Mouse (Mus musculus) ES-Bruce4 (cell line): ENCODE results near the gene Dctn2. TPM values are rescaled to one million over a fixed set of nuclear protein-coding genes. Genes with fewer than 3 reads are reported as not detected.

Experiments
- H3K27ac ChIP-seq: 2 replicates; pipeline ENCODE4 v1.5.1; 2012; ENCODE audit warnings: low read length, inconsistent platforms; ENCODE audit not compliant: insufficient read depth
- H3K27me3 ChIP-seq: 2 replicates; pipeline ENCODE4 v1.6.1; 2012; ENCODE audit warnings: mild to moderate bottlenecking, low read length, inconsistent platforms; ENCODE audit not compliant: control insufficient read depth, poor library complexity, insufficient read depth, severe bottlenecking
- H3K36me3 ChIP-seq: 2 replicates; pipeline ENCODE4 v1.6.1; 2012; ENCODE audit warnings: inconsistent platforms, mild to moderate bottlenecking, low read length, moderate library complexity; ENCODE audit not compliant: control insufficient read depth, poor library complexity, insufficient read depth, severe bottlenecking
- H3K4me1 ChIP-seq: one replicate; pipeline ENCODE4 v1.8.1; 2011; ENCODE audit warnings: low read length; ENCODE audit not compliant: control insufficient read depth, insufficient read depth
- H3K4me3 ChIP-seq: 2 replicates; pipeline ENCODE4 v1.5.1; 2011; ENCODE audit warnings: low read depth, mild to moderate bottlenecking, low read length
- H3K9ac ChIP-seq: 2 replicates; pipeline ENCODE4 v1.6.1; 2012; ENCODE audit warnings: low read depth, mild to moderate bottlenecking, inconsistent platforms; ENCODE audit not compliant: poor library complexity, severe bottlenecking
- H3K9me3 ChIP-seq: replicated peaks from 2 replicates; pipeline ENCODE4 v1.6.1; 2012; ENCODE audit warnings: mild to moderate bottlenecking, low read length, inconsistent platforms; ENCODE audit not compliant: control insufficient read depth, poor library complexity, insufficient read depth, severe bottlenecking
- CTCF ChIP-seq: IDR thresholded peaks from one replicate; pipeline ENCODE4 v1.8.1; 2011; ENCODE audit warnings: low read depth, low read length
- EP300 ChIP-seq: IDR thresholded peaks from 2 replicates; pipeline ENCODE4 v1.6.1; 2011; ENCODE audit warnings: low read depth, low read length; ENCODE audit not compliant: insufficient read depth
- POLR2A ChIP-seq: IDR thresholded peaks from one replicate; pipeline ENCODE4 v1.8.1; 2011; ENCODE audit warnings: low read length; ENCODE audit not compliant: insufficient read depth
- polyA plus RNA-seq: library from polyadenylated mRNA; stranded (reverse); fragments of >200 nt; gene quantifications from 2 replicates; pipeline ENCODE4 v1.2.4, GENCODE M21; 2011; ENCODE audit warnings: low read depth; ENCODE audit not compliant: missing spikeins, insufficient read depth, insufficient read length

The Dctn2 gene
- polyA plus RNA-seq, 1 experiment = 124 TPM

DNA sequence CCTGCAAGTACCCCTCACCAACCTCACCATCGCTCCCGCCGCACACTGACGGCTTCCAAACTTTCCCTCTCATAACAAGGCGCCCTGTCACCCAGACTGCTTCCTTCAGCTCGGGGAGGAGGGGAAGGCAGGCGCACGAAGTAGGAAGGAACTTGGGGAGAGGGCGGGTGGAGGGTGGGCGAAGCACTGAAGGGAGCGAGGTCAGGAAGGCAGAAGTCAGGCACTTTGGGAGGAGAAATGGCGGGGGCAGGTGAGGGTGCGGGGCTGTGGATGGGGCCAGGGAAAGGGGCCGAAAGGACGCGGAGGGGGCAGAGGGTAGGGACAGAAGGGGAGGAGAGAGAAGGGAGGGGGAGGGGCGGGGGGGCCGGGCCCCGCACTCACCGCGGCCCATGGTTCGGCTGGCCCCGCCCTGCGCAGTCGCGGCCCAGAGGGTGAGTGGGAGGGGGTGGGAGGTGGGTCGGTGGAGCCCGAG is 22.2 kb downstream of the Dctn2 start:
- H3K4me1 ChIP-seq = peaks cover 11% of the 10 kb centered on the region

DNA sequence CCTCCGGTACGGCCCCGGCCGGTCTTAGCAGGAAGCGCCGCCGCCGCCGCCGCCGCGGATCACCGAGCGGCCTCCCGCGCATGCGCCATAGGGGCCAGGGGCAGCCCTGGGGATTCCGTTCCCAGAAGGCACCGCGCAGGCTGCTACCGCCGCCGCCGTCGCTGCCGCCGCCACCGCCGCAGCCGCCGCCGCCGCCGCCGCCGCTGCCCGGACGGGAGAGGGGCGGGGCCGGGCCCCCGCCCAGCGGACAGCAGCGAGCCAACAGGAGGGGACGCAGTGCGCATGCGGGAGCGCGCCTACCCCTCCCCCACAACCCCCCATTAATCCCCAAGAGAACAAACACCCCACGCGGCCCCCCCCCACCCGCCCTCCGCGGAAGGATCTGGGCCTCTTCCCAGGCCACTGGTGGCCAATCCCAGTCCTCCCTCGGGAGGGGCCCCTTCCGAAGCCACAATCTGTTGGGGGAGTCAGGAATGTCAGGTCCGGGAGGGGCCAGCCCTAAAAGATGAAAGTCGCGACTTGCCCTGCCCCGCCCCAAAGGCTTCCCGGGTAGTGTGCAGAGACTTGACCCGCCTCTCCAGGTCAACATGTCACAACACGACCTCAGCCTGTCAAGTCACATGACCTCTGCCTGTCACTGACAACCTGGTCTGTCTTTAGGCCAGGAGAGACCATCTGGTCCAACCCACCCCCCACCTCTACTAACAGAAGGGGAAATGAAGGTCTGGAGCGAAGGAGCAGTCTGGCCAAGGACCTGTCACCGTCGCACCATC is 22.8 kb downstream of the Dctn2 start, which contains the start of gene Mbd6:
Gene Mbd6, minus strand, starts transcription at position 219 of the 773 bp plus-strand sequence.
- peaks cover 9% of the 10 kb centered on the region for H3K36me3 ChIP-seq
- H3K4me1 ChIP-seq = peaks cover 11% of the 10 kb centered on the region
- no peaks in the 10 kb centered on the region for H3K9me3 ChIP-seq

More for the DNA sequence above, 22.2 kb downstream of the Dctn2 start:
- Histone ChIP-seq H3K27me3 (no peaks in the 10 kb centered on the region), H3K9me3 (no peaks in the 10 kb centered on the region), H3K27ac (peak overlapping the region; percentile 23), H3K36me3 (peaks cover 8% of the 10 kb centered on the region), H3K4me3 (peak overlapping the region; percentile 80), H3K9ac (peak overlapping the region; percentile 97)
- TF ChIP-seq CTCF (no peak), POLR2A (no peak), EP300 (no peak)

DNA sequence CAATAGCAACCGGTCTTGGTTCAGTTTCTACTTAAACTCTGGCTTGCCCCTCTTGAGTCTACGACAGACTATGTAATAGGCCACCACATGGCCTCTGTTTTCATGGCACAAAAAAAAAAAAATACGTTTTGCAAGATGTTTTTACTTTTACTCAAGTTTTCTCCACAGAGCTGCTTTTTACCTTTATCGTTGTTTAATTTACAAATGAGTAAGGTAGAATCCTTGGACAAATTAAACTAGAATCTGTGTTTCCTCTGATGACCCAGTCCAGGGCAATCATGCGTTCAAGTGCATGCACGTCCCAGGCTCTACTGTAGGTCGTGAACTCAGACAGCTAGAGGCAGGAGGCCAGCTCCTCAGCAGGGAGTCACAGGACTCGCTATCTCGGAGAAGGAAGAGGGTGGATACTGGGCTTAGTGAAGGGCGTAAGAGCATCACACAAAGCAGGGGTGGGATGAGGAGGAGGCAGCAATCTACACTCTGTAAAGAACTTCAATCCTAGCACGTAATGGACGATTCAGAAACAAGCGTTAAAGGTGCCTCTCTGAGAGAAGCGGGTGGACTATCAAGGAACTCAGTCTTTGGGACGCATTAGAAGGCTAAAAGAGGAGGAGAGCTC is 23.5 kb downstream of the Dctn2 start:
- Histone ChIP-seq H3K9me3 (no peaks in the 10 kb centered on the region; the same call in 1 of the 2 replicates), H3K27me3 (no peaks in the 10 kb centered on the region), H3K9ac (peak overlapping the region; percentile 58), H3K36me3 (peaks cover 11% of the 10 kb centered on the region), H3K27ac (peak overlapping the region; percentile 97), H3K4me1 (peaks cover 11% of the 10 kb centered on the region), H3K4me3 (peak overlapping the region; percentile 62)
- TF ChIP-seq POLR2A = no peak
- no peak for TF ChIP-seq CTCF
- TF ChIP-seq EP300 = no peak

More for the DNA sequence above, 22.8 kb downstream of the Dctn2 start, which contains the start of gene Mbd6:
- peak within 1 kb of the TSS; percentile 80 for H3K4me3 ChIP-seq
- TF ChIP-seq POLR2A = no peak
- peak; percentile 86 for TF ChIP-seq EP300
- no peak for TF ChIP-seq CTCF
- no peaks in the 10 kb centered on the region for H3K27me3 ChIP-seq
- H3K27ac ChIP-seq = peak within 1 kb of the TSS; percentile 97
- H3K9ac ChIP-seq = peak within 1 kb of the TSS; percentile 97

DNA sequence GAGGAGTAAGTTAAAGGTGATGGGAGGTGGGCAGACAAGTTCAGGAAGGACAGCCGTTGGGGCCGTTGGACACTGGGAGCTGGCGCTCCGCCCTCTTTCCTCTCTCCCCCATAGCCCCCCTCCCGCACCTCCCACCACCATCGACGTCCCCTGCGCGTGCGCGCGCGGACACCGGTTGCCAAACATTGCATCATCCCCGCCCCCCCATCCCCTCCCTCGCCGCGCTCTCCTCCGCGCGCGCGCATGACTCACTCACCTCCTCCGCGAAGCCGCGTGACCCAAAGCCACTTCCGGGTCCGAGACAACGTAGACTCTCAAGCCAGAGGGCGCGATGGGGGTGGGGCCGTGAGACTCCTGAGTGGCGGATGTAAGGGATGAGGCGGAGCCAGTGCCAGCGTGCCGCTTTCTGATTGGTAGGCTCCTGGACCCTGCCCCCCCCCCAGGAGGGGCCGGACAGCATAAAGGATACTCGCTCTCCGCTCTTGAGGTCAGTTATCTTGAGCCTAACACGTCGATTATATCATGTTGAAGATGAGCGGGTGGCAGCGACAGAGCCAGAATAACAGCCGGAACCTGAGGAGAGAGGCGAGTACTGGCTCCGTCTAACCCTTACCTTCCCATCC is 24.2 kb downstream of the Dctn2 start:
- H3K9ac ChIP-seq = peak overlapping the region; percentile 58
- no peaks in the 10 kb centered on the region for H3K27me3 ChIP-seq
- H3K4me3 ChIP-seq = peak overlapping the region; percentile 93
- H3K9me3 ChIP-seq = peaks cover 3% of the 10 kb centered on the region; the same call in 1 of the 2 replicates
- H3K36me3 ChIP-seq = peaks cover 19% of the 10 kb centered on the region
- no peak for TF ChIP-seq CTCF
- TF ChIP-seq EP300 = peak; percentile 80; the same call in 1 of the 2 replicates
- peak; percentile 98 for TF ChIP-seq POLR2A
- peak overlapping the region; percentile 97 for H3K27ac ChIP-seq
- H3K4me1 ChIP-seq = peaks cover 11% of the 10 kb centered on the region

DNA sequence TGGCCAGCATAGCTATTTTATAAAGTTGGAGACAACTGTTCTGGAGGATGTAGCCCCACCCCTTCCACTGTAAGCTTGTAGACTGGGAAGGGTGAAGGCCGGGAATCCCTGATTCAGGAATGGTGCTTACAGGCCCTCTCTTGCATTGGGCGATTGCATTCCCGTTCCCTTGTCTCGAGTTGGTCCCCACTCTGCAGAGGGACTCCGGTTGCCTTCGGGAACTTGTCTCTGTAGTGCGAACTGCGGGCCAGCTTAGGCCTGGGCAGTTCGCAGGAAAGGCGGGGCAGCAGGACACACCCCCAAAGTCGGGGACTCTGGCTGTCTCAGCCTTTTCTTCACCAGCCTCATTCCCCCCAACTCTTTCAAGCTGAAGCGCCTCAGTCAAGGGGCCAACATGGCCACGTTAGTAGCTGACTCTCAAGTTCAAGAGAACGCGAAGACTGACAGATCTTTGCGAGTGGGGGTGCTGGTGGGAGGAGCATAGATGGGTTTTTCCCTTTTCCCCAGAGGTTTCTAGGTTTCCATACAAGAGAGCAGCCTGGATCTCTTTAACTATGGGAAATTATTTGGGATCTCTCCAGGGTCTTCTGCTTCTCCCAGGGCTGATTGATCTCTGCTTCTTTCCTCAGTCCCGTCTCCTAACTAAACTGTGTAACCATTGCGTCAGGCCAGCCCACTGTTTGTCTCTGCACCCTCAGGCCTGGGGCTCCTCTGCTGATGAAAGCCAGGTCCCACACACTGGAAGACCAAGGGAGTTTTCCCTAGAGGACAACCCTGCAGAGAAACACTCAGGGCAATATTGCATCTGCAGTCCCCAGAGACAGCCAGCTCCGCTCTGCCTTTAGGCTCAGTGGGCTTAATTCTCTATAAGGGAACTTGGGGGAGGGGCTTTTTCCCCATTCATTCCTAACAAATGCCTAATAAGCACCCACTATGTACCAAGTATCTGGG is 25.0 kb downstream of the Dctn2 start:
- H3K4me1 ChIP-seq = peaks cover 11% of the 10 kb centered on the region
- H3K27ac ChIP-seq = peak overlapping the region; percentile 70
- H3K4me3 ChIP-seq = peak overlapping the region; percentile 93
- H3K9me3 ChIP-seq = peaks cover 11% of the 10 kb centered on the region
- peak overlapping the region; percentile 57 for H3K9ac ChIP-seq
- no peaks in the 10 kb centered on the region for H3K27me3 ChIP-seq
- TF ChIP-seq POLR2A (no peak), CTCF (no peak), EP300 (no peak)
- H3K36me3 ChIP-seq = peaks cover 26% of the 10 kb centered on the region
